Mouse (Mus musculus): Measurements from ENCODE around the gene Lrpap1. TPM values are rescaled to one million over a fixed set of nuclear protein-coding genes. Genes with fewer than 3 reads are reported as not detected.

The Lrpap1 gene
- polyA plus RNA-seq, 1 experiment from 2014 or later = 73.0 TPM

GRCm38 (mm10) chr5:35137510-35138182 is 32.1 kb upstream of the Lrpap1 start:
- Histone ChIP-seq H3K9me3 (no peaks in the 10 kb centered on the region), H3K36me3 (replicated peaks) (no peaks in the 10 kb centered on the region), H3K4me3 (no peak overlapping the region), H3K27ac (no peak overlapping the region), H3K4me1 (peaks cover 9% of the 10 kb centered on the region), H3K27me3 (ENCODE audit: poor library complexity, severe bottlenecking) (no peaks in the 10 kb centered on the region)
- no peak for DNase-seq (ENCODE audit: extremely low spot score, low spot score)
- 83% methylated on average over 13 of the region's 13 CpGs for WGBS

GRCm38 (mm10) chr5:35135903-35136302 is 30.3 kb upstream of the Lrpap1 start:
- 80% methylated on average over 5 of the region's 5 CpGs for WGBS
- Histone ChIP-seq H3K4me1 (peaks cover 11% of the 10 kb centered on the region), H3K9me3 (no peaks in the 10 kb centered on the region), H3K27me3 (ENCODE audit: poor library complexity, severe bottlenecking) (no peaks in the 10 kb centered on the region), H3K36me3 (replicated peaks) (no peaks in the 10 kb centered on the region), H3K4me3 (no peak overlapping the region), H3K27ac (no peak overlapping the region)
- no peak for DNase-seq (ENCODE audit: extremely low spot score, low spot score)

- Histone ChIP-seq H3K9me3 (no peaks in the 10 kb centered on the region), H3K36me3 (replicated peaks) (no peaks in the 10 kb centered on the region), H3K27ac (no peak overlapping the region), H3K4me3 (no peak overlapping the region), H3K27me3 (ENCODE audit: poor library complexity, severe bottlenecking) (no peaks in the 10 kb centered on the region), H3K4me1 (peaks cover 11% of the 10 kb centered on the region)
- no peak for DNase-seq (ENCODE audit: extremely low spot score, low spot score)
- WGBS = 68% methylated on average over 3 of the region's 3 CpGs
Observed at GRCm38 (mm10) chr5:35134286-35134685, 28.7 kb upstream of the Lrpap1 start.

GRCm38 (mm10) chr5:35133468-35133867 is 27.9 kb upstream of the Lrpap1 start:
- Histone ChIP-seq H3K27me3 (ENCODE audit: poor library complexity, severe bottlenecking) (no peaks in the 10 kb centered on the region), H3K4me3 (no peak overlapping the region), H3K36me3 (replicated peaks) (no peaks in the 10 kb centered on the region), H3K4me1 (peaks cover 11% of the 10 kb centered on the region), H3K9me3 (no peaks in the 10 kb centered on the region), H3K27ac (no peak overlapping the region)
- 93% methylated on average over 4 of the region's 4 CpGs for WGBS
- DNase-seq (ENCODE audit: extremely low spot score, low spot score) = no peak

- Histone ChIP-seq H3K9me3 (no peaks in the 10 kb centered on the region), H3K36me3 (replicated peaks) (no peaks in the 10 kb centered on the region), H3K27me3 (ENCODE audit: poor library complexity, severe bottlenecking) (no peaks in the 10 kb centered on the region), H3K4me1 (peaks cover 11% of the 10 kb centered on the region), H3K4me3 (no peak overlapping the region), H3K27ac (no peak overlapping the region)
- WGBS = 95% methylated on average over 9 of the region's 9 CpGs
- no peak for DNase-seq (ENCODE audit: extremely low spot score, low spot score)
Observed at GRCm38 (mm10) chr5:35132278-35132980, 26.9 kb upstream of the Lrpap1 start.

GRCm38 (mm10) chr5:35131773-35132172 is 26.2 kb upstream of the Lrpap1 start:
- Histone ChIP-seq H3K27me3 (ENCODE audit: poor library complexity, severe bottlenecking) (no peaks in the 10 kb centered on the region), H3K27ac (0 out of 2 replicates have a peak overlapping the region, but pooled peaks have one; percentile 30), H3K4me3 (no peak overlapping the region), H3K4me1 (peaks cover 11% of the 10 kb centered on the region), H3K9me3 (no peaks in the 10 kb centered on the region), H3K36me3 (replicated peaks) (no peaks in the 10 kb centered on the region)
- 7% methylated on average over 7 of the region's 7 CpGs for whole genome bisulfite sequencing
- peak; percentile 86 for DNase-seq (ENCODE audit: extremely low spot score, low spot score)

- WGBS = 47% methylated on average over 1 of the region's 1 CpGs
- Histone ChIP-seq H3K27ac (0 out of 2 replicates have a peak overlapping the region, but pooled peaks have one; percentile 30), H3K36me3 (replicated peaks) (no peaks in the 10 kb centered on the region), H3K27me3 (ENCODE audit: poor library complexity, severe bottlenecking) (no peaks in the 10 kb centered on the region), H3K4me1 (peaks cover 11% of the 10 kb centered on the region), H3K4me3 (no peak overlapping the region), H3K9me3 (no peaks in the 10 kb centered on the region)
- DNase-seq (ENCODE audit: extremely low spot score, low spot score) = no peak
Observed at GRCm38 (mm10) chr5:35131237-35131636, 25.7 kb upstream of the Lrpap1 start.

- WGBS = 94% methylated on average over 7 of the region's 7 CpGs
- DNase-seq (ENCODE audit: extremely low spot score, low spot score) = no peak
- Histone ChIP-seq H3K9me3 (no peaks in the 10 kb centered on the region), H3K27me3 (ENCODE audit: poor library complexity, severe bottlenecking) (no peaks in the 10 kb centered on the region), H3K36me3 (replicated peaks) (no peaks in the 10 kb centered on the region), H3K27ac (no peak overlapping the region), H3K4me3 (no peak overlapping the region), H3K4me1 (peaks cover 11% of the 10 kb centered on the region)
Observed at GRCm38 (mm10) chr5:35129767-35130191, 24.2 kb upstream of the Lrpap1 start.

GRCm38 (mm10) chr5:35129208-35129607 is 23.6 kb upstream of the Lrpap1 start:
- Histone ChIP-seq H3K4me3 (no peak overlapping the region), H3K27ac (no peak overlapping the region), H3K9me3 (no peaks in the 10 kb centered on the region), H3K36me3 (replicated peaks) (no peaks in the 10 kb centered on the region), H3K4me1 (peaks cover 8% of the 10 kb centered on the region), H3K27me3 (ENCODE audit: poor library complexity, severe bottlenecking) (no peaks in the 10 kb centered on the region)
- WGBS = 92% methylated on average over 16 of the region's 16 CpGs
- no peak for DNase-seq (ENCODE audit: extremely low spot score, low spot score)

- Histone ChIP-seq H3K9me3 (no peaks in the 10 kb centered on the region), H3K4me1 (no peaks in the 10 kb centered on the region), H3K27ac (no peak overlapping the region), H3K27me3 (ENCODE audit: poor library complexity, severe bottlenecking) (no peaks in the 10 kb centered on the region), H3K4me3 (no peak overlapping the region), H3K36me3 (replicated peaks) (no peaks in the 10 kb centered on the region)
- WGBS = 92% methylated on average over 8 of the region's 8 CpGs
- no peak for DNase-seq (ENCODE audit: extremely low spot score, low spot score)
Observed at GRCm38 (mm10) chr5:35120024-35120423, 14.5 kb upstream of the Lrpap1 start.

- H3K36me3 ChIP-seq (replicated peaks) = no peaks in the 10 kb centered on the region
- no peak for DNase-seq (ENCODE audit: extremely low spot score, low spot score)
- 95% methylated on average over 2 of the region's 2 CpGs for WGBS
Observed at GRCm38 (mm10) chr5:35118418-35118817, 12.9 kb upstream of the Lrpap1 start.

GRCm38 (mm10) chr5:35117633-35118032 is 12.1 kb upstream of the Lrpap1 start:
- Histone ChIP-seq H3K27me3 (ENCODE audit: poor library complexity, severe bottlenecking) (no peaks in the 10 kb centered on the region), H3K4me1 (no peaks in the 10 kb centered on the region), H3K36me3 (replicated peaks) (no peaks in the 10 kb centered on the region), H3K9me3 (no peaks in the 10 kb centered on the region), H3K27ac (no peak overlapping the region), H3K4me3 (no peak overlapping the region)
- WGBS = 75% methylated on average over 3 of the region's 3 CpGs
- no peak for DNase-seq (ENCODE audit: extremely low spot score, low spot score)

More at GRCm38 (mm10) chr5:35118418-35118817, 12.9 kb upstream of the Lrpap1 start:
- H3K4me3 ChIP-seq = no peak overlapping the region
- no peaks in the 10 kb centered on the region for H3K9me3 ChIP-seq
- H3K4me1 ChIP-seq = no peaks in the 10 kb centered on the region
- no peaks in the 10 kb centered on the region for H3K27me3 ChIP-seq (ENCODE audit: poor library complexity, severe bottlenecking)
- no peak overlapping the region for H3K27ac ChIP-seq

GRCm38 (mm10) chr5:35116002-35116401 is 10.4 kb upstream of the Lrpap1 start:
- H3K27me3 ChIP-seq (ENCODE audit: poor library complexity, severe bottlenecking) = no peaks in the 10 kb centered on the region
- no peaks in the 10 kb centered on the region for H3K4me1 ChIP-seq
- H3K9me3 ChIP-seq = no peaks in the 10 kb centered on the region
- no peak for DNase-seq (ENCODE audit: extremely low spot score, low spot score)
- no peak overlapping the region for H3K27ac ChIP-seq
- H3K36me3 ChIP-seq (replicated peaks) = no peaks in the 10 kb centered on the region
- no peak overlapping the region for H3K4me3 ChIP-seq
- 83% methylated on average over 3 of the region's 3 CpGs for WGBS
